In genomic region chr10:122544096-122544720, GRCm38 (mm10) we compare ENCODE assay signal across 7 mouse cellular contexts.
DNase-seq lines count a peak whose midpoint lies in the region; ATAC-seq lines count a peak whose summit lies in the region.

No protein-coding gene starts in this region.

- no peak overlapping the region for H3K27ac ChIP-seq in forebrain, embryonic 16.5 days (ENCODE audit: low read length)
- no peak overlapping the region for H3K27ac ChIP-seq in hindbrain, embryonic 15.5 days (replicated peaks)

- H3K4me1 ChIP-seq in forebrain, embryonic 16.5 days (replicated peaks; ENCODE audit: control insufficient read depth, insufficient read depth, low read length), result 0 out of 2 replicates have a peak, but pooled peaks cover 4% of the 10 kb centered on the region
- no peaks in the 10 kb centered on the region for H3K4me1 ChIP-seq in hindbrain, embryonic 15.5 days (replicated peaks)

- no peaks in the 10 kb centered on the region for H3K27me3 ChIP-seq in forebrain, embryonic 16.5 days (replicated peaks; ENCODE audit: control insufficient read depth, insufficient read depth, low read length)
- H3K27me3 ChIP-seq in hindbrain, embryonic 15.5 days, result no peaks in the 10 kb centered on the region

- H3K9me3 ChIP-seq in forebrain, embryonic 16.5 days (ENCODE audit: control insufficient read depth, low read length), result no peaks in the 10 kb centered on the region
- no peaks in the 10 kb centered on the region for H3K9me3 ChIP-seq in hindbrain, embryonic 15.5 days

- 21% methylated on average over 16 of the region's 16 CpGs for whole genome bisulfite sequencing in forebrain, embryonic 16.5 days
- WGBS in hindbrain, embryonic 15.5 days, result 30% methylated on average over 16 of the region's 16 CpGs

- peak overlapping the region; percentile 28 for H3K4me3 ChIP-seq in forebrain, embryonic 16.5 days (replicated peaks; ENCODE audit: low read length)
- peak overlapping the region; percentile 28 for H3K4me3 ChIP-seq in hindbrain, embryonic 15.5 days

- DNase-seq in Muller cell, postnatal 12 days (ENCODE audit: inconsistent ontology term), result peak; percentile 49
- DNase-seq in c-Kit-positive CD71-positive TER-119-positive erythroid progenitor cells, embryonic 14.5 days (ENCODE audit: low spot score), result peak; percentile 30
- DNase-seq in layer of hippocampus, postnatal 25 days (ENCODE audit: extremely low spot score in 1 of 2, low spot score in 1 of 2), result peak; percentile 28 to 79
- DNase-seq in lung, postnatal 10 days, result peak; percentile 82
- DNase-seq in right cerebral cortex, adult 18-20 months, result peak; percentile 64

- H3K36me3 ChIP-seq in forebrain, embryonic 16.5 days (ENCODE audit: control insufficient read depth, insufficient read depth), result no peaks in the 10 kb centered on the region
- no peaks in the 10 kb centered on the region for H3K36me3 ChIP-seq in hindbrain, embryonic 15.5 days

- H3K9ac ChIP-seq in forebrain, embryonic 16.5 days (replicated peaks; ENCODE audit: low read depth, low read length), result peak overlapping the region; percentile 7; the same call in 1 of the 2 replicates
- no peak overlapping the region for H3K9ac ChIP-seq in hindbrain, embryonic 15.5 days

- ATAC-seq in forebrain, embryonic 16.5 days, result peak; percentile 92
- ATAC-seq in hindbrain, embryonic 15.5 days (ENCODE audit: low FRiP score, low read depth), result peak; percentile 63; the same call in 1 of the 2 replicates

- H3K4me2 ChIP-seq in forebrain, embryonic 16.5 days (ENCODE audit: low read length), result peak overlapping the region; percentile 45
- peak overlapping the region; percentile 55 for H3K4me2 ChIP-seq in hindbrain, embryonic 15.5 days

Comparison
In these comparisons a context has a peak if more than half of its experiments do, and no peak if none do; other contexts are left out.
1. DNase-seq: peak in every context shown above with its lines; median percentile 82 in lung, postnatal 10 days; 64 in right cerebral cortex, adult 18-20 months; 54 in layer of hippocampus, postnatal 25 days; 49 in Muller cell, postnatal 12 days; 30 in c-Kit-positive CD71-positive TER-119-positive erythroid progenitor cells, embryonic 14.5 days.